Mouse (Mus musculus): ENCODE measurements at regions not wholly inside any gene's neighbourhood (a gene's known extent, or its start where the extent isn't known, plus 50 kb on each side); places are given as distances from the start of the nearest gene placed in this dataset.

DNA sequence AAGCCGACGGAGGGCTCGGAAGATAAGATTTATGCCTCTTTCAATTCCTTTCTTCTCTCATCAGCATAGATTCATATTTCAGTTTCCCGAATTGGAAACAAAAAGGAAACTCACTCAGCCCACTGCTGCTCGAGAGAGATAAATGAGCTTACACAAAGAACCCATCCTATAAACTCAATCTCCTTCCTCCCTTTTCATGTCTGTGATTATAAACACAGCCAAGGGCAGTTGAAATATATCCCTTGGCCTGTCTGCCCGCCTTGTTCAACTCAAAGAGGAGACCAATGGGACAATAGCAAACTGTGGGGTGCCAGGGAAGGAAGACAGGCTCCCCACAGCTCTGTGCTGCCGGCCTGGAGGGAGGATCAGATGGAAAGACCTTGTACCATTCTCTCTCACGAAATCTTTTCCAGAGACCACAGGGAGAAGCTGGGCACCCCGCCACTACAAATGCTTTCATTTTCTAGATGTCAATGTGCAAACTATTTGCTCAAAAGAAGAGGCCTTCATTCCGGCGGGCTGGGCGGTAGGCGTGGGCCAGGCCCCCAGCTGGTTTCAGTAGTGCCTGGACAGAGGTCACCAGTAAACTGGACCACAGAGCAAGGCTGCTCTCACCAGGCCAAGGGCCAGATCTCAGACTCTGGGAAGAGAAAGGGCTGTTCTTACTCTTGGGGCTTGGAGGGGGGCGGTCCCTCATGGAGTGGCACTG lies 69.7 kb upstream of the Syt13 start:
- H3K79me2 ChIP-seq (ENCODE audit: control insufficient read depth, insufficient read depth, low read length, poor library complexity): no peaks in the 10 kb centered on the region
- no peaks in the 10 kb centered on the region for H3K9me3 ChIP-seq (replicated peaks; ENCODE audit: insufficient read depth, low read length)
- no peak overlapping the region for H3K9ac ChIP-seq (ENCODE audit: control insufficient read depth, low read depth, low read length, poor library complexity, severe bottlenecking)
- no peaks in the 10 kb centered on the region for H3K4me1 ChIP-seq (ENCODE audit: control insufficient read depth in 1 of 2, insufficient read depth in 2 of 2, low read length in 2 of 2)
- no peak overlapping the region for H3K4me3 ChIP-seq (ENCODE audit: control insufficient read depth in 1 of 2, insufficient read depth in 1 of 2, low read depth in 2 of 2, low read length in 2 of 2)
- H3K36me3 ChIP-seq (ENCODE audit: control insufficient read depth in 1 of 2, insufficient read depth in 2 of 2, low read length in 2 of 2): no peaks in the 10 kb centered on the region
- H3K27me3 ChIP-seq (ENCODE audit: control insufficient read depth in 1 of 2, insufficient read depth in 2 of 2, low read length in 2 of 2): peaks cover 3 to 9% of the 10 kb centered on the region in 2 experiments
- TF ChIP-seq USF1 (IDR thresholded peaks at IDR 0.05; ENCODE audit: low read depth, low read length) (no peak), TCF12 (IDR thresholded peaks at IDR 0.05; ENCODE audit: low read depth, low read length) (no peak), ETS1 (IDR thresholded peaks at IDR 0.05; ENCODE audit: low read depth, low read length) (no peak), POLR2AphosphoS2 (IDR thresholded peaks at IDR 0.05; ENCODE audit: low read length) (no peak)
- no peak overlapping the region for H3K27ac ChIP-seq (ENCODE audit: control insufficient read depth, low read depth, low read length)
- no peak for DNase-seq (ENCODE audit: low read depth, low spot score)

DNA sequence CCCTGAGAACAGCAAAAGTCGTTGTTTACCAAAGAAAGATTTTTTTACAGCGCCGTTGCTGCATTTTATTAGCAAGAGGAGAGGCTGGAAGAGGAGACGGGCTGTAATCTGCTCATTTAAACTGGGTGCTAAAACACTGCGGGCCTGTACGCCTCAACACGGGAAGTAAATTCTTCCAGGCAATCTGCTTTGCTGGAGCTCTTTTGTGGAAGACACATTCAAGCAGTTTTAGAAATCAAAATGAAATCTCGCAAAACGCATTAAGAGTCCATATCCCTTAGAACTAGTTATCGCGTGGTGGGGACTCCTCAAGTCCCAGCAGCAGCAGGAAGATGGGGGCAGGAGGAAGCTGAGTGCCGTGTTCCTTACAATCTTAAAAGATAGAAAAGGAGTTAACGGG lies 65.9 kb upstream of the Syt13 start:
- Histone ChIP-seq H3K27ac (ENCODE audit: control insufficient read depth, low read depth, low read length) (no peak overlapping the region), H3K9me3 (replicated peaks; ENCODE audit: insufficient read depth, low read length) (no peaks in the 10 kb centered on the region), H3K79me2 (ENCODE audit: control insufficient read depth, insufficient read depth, low read length, poor library complexity) (no peaks in the 10 kb centered on the region), H3K9ac (ENCODE audit: control insufficient read depth, low read depth, low read length, poor library complexity, severe bottlenecking) (no peak overlapping the region), H3K4me1 (ENCODE audit: control insufficient read depth in 1 of 2, insufficient read depth in 2 of 2, low read length in 2 of 2) (no peaks in the 10 kb centered on the region), H3K4me3 (ENCODE audit: control insufficient read depth in 1 of 2, insufficient read depth in 1 of 2, low read depth in 2 of 2, low read length in 2 of 2) (no peak overlapping the region), H3K36me3 (ENCODE audit: control insufficient read depth in 1 of 2, insufficient read depth in 2 of 2, low read length in 2 of 2) (no peaks in the 10 kb centered on the region), H3K27me3 (ENCODE audit: control insufficient read depth in 1 of 2, insufficient read depth in 2 of 2, low read length in 2 of 2) (peaks cover 9 to 12% of the 10 kb centered on the region in 2 experiments)
- DNase-seq (ENCODE audit: low read depth, low spot score): no peak
- TF ChIP-seq CHD2 (IDR thresholded peaks at IDR 0.05; ENCODE audit: low read length): no peak
- TF ChIP-seq MAZ (IDR thresholded peaks at IDR 0.05; ENCODE audit: low read depth, low read length): no peak
- TF ChIP-seq EP300 (IDR thresholded peaks at IDR 0.05; ENCODE audit: low read depth in 1 of 2, low read length in 2 of 2): no peak
- no peak for TF ChIP-seq MAFK (IDR thresholded peaks at IDR 0.05; ENCODE audit: borderline replicate concordance, low read depth, low read length)
- no peak for TF ChIP-seq UBTF (IDR thresholded peaks at IDR 0.05; ENCODE audit: borderline replicate concordance, insufficient read depth, low read depth, low read length)
- no peak for TF ChIP-seq TAL1 (IDR thresholded peaks at IDR 0.05; ENCODE audit: low read length)
- no peak for TF ChIP-seq JUND (IDR thresholded peaks at IDR 0.05; ENCODE audit: low read depth, low read length)
- no peak for TF ChIP-seq SIN3A (IDR thresholded peaks at IDR 0.05; ENCODE audit: low read length)
- TF ChIP-seq TBP (IDR thresholded peaks at IDR 0.05; ENCODE audit: low read depth, low read length): no peak
- no peak for TF ChIP-seq MAX (IDR thresholded peaks at IDR 0.05; ENCODE audit: low read length)
- no peak for TF ChIP-seq MEF2A (IDR thresholded peaks at IDR 0.05; ENCODE audit: extremely low read depth, insufficient replicate concordance, low read depth, low read length, poor library complexity, severe bottlenecking)
- no peak for TF ChIP-seq KAT2A (conservative IDR thresholded peaks at IDR 0.05; ENCODE audit: low read depth, low read length)
- TF ChIP-seq GATA1 (IDR thresholded peaks at IDR 0.05; ENCODE audit: low read depth, low read length): no peak
- TF ChIP-seq CTCF (IDR thresholded peaks at IDR 0.05 in 2 of 3, conservative IDR thresholded peaks at IDR 0.05 in 1 of 3; ENCODE audit: control insufficient read depth in 1 of 3, insufficient read depth in 1 of 3, low read depth in 2 of 3, low read length in 3 of 3, poor library complexity in 1 of 3, severe bottlenecking in 1 of 3): no peak
- TF ChIP-seq ETS1 (IDR thresholded peaks at IDR 0.05; ENCODE audit: low read depth, low read length): no peak
